Mouse (Mus musculus) olfactory bulb, adult 2 months (tissue): Measurements from ENCODE around the gene Prr18. TPM values are rescaled to one million over a fixed set of nuclear protein-coding genes. Genes with fewer than 3 reads are reported as not detected.
A peak's percentile ranks its signal among the peaks of the same experiment; 100 is the strongest.
"Not testable (repeated sequence)": the region's sequence is repeated elsewhere in the genome, so short reads cannot be mapped to it uniquely, and the experiment has no call there.

Experiments
- H3K27ac ChIP-seq: fragments of 200-500 bp; 2 replicates; pipeline ENCODE4 v1.5.1; 2012; ENCODE audit warnings: low read depth, low read length; ENCODE audit not compliant: insufficient read depth
- H3K4me1 ChIP-seq: fragments of 200-500 bp; 2 replicates; pipeline ENCODE4 v1.6.1; 2012; ENCODE audit warnings: low read length; ENCODE audit not compliant: control insufficient read depth, insufficient read depth
- H3K4me3 ChIP-seq: fragments of 200-500 bp; 2 replicates; pipeline ENCODE4 v1.5.1; 2012; ENCODE audit warnings: mild to moderate bottlenecking, low read depth, low read length, moderate library complexity; ENCODE audit not compliant: insufficient read depth
- CTCF ChIP-seq: fragments of 200-500 bp; IDR thresholded peaks from 2 replicates; pipeline ENCODE4 v1.5.1; 2012; ENCODE audit warnings: low read depth, mild to moderate bottlenecking, low read length, moderate library complexity; ENCODE audit not compliant: insufficient read depth
- POLR2A ChIP-seq: fragments of 200-500 bp; IDR thresholded peaks from 2 replicates; pipeline ENCODE4 v1.6.1; 2012; ENCODE audit warnings: mild to moderate bottlenecking, low read depth, low read length, moderate library complexity; ENCODE audit not compliant: insufficient read depth
- WGBS: fragments of 180-500 bp; shearing (Covaris S2); methylation state at CpG from one replicate; pipeline ENCODE4 v1.1.7; 2018; 5-methylcytosine and 5-hydroxymethylcytosine counted together
- polyA plus RNA-seq: library from polyadenylated mRNA; stranded (reverse); fragments of >200 nt; gene quantifications from 2 replicates; pipeline ENCODE4 v1.2.4, GENCODE M21; 2012; ENCODE audit warnings: low replicate concordance; ENCODE audit not compliant: missing spikeins, insufficient read depth, insufficient read length

Gene Prr18
- polyA plus RNA-seq, 1 experiment: not detected

DNA sequence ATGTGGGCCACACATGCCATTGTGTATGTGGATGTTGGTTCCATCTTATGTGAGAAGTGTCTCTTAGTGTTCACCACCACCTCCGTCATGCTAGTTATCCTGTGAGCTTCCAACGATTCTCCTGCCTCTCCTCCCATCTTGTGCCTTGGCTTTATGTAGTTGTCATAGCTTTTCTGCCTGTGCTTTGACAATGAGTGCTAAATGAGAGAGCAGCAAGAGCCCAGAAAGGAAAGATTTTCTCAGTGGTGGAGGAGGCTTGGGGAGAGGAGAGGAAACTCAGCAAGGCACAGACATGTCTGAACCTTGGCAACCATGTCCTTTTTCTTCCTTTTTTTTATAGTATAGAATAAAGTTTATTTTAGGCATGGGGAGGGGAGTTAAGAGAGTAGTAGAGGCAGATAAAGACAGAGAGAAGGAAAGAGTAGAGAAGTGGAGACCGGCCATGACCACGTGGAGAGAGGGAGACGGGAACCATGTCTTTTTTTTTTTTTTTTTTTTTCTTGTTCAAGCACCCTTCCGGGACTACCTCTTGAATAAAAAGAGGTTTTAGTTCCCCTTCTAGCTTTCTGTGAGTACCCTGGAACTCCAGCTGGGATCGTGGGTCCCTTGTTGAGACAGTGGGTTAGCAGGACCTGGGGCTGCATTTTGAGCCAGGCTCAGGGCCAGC is 34.4 kb upstream of the Prr18 start:
- TF ChIP-seq POLR2A (no peak), CTCF (no peak)
- 68% methylated on average over 7 of the region's 7 CpGs for WGBS
- H3K4me1 ChIP-seq: 0 out of 2 replicates have a peak, but pooled peaks cover 5% of the 10 kb centered on the region
- no peak overlapping the region for H3K27ac ChIP-seq
- H3K4me3 ChIP-seq: no peak overlapping the region

DNA sequence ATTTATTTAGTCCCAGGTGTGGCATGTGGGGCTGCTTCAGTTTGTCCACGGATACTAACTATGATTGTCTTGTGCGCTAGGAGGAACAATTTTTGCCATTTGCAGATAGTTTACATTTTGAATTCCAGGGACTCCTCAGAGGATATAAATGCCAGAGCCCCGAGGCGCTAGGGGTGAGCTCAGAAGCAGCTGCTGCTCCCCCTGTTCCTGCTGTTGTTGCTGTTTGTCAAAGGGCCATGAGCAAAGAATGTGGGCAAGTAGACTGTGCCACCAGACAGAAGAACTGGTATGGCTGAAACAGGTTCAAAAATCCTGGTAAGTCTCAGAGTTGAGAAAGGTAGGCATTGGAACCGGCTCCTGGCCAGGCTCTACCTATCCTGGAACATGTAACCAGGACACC is 33.6 kb upstream of the Prr18 start:
- WGBS: 78% methylated on average over 5 of the region's 5 CpGs
- TF ChIP-seq POLR2A (no peak), CTCF (no peak)
- Histone ChIP-seq H3K27ac (no peak overlapping the region), H3K4me1 (peaks cover 7% of the 10 kb centered on the region; the same call in 1 of the 2 replicates), H3K4me3 (no peak overlapping the region)

DNA sequence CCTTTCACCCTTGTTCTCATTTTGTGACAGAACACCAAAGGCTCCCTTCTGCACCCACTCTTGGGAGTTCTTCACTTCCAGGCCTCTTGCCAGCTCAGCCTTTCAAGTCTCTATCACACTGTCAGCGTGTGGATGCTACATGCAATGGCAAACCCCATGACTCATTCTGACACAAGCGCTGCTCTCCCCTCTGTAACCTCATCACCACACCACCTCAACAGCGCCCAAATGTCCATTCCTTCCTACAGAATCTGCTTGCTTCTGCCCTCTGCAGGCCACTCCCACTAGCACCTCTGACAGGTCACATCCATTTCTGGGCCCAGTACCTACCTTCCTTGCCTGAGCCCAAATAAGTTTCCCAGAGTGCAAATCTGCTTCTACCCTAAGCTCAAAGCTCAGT is 31.5 kb upstream of the Prr18 start:
- Histone ChIP-seq H3K4me1 (peaks cover 7% of the 10 kb centered on the region; the same call in 1 of the 2 replicates), H3K27ac (no peak overlapping the region), H3K4me3 (no peak overlapping the region)
- TF ChIP-seq CTCF (no peak), POLR2A (no peak)
- WGBS: 43% methylated on average over 3 of the region's 3 CpGs

DNA sequence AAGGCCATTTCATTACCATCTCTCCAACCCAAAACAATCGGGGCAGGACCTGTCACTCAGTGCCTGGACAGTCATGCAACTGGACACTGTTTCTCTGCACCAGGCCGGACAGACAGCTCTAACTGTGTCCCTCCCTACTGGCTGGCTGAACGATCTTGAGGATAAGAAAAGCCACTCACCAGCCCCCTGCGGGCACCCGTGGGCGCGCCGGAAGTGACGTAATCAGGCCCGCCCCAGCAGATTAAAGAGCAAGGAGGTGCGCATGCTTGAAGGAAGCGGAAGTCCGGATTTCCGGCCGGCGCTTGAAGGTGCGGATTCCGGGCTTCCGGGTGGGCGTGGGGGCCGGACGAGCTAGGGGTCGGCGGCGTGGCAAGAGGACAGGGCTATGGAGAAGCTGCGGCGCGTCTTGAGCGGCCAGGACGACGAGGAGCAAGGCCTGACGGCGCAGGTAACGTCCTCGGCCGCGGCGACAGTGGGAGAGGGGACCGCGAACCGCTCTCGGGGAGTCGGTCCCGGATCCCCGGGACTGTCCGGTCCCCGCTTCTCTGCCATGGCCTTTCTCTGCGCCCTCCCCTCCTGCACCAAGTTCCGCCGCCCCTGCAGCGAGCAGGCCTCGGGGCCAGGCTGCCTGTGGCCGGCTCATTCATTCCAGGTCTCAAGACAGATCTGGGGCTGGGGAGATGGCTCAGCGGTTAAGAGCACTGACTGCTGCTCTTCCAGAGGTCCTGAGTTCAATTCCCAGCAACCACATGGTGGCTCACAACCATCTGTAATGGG is 26.2 kb upstream of the Prr18 start, which contains the start of gene Sft2d1:
Gene Sft2d1 (plus strand): TSS at position 265 of the 777 bp plus-strand sequence.
- Histone ChIP-seq H3K4me3 (peak within 1 kb of the TSS; percentile 99), H3K27ac (peak within 1 kb of the TSS; percentile 93), H3K4me1 (peaks cover 12% of the 10 kb centered on the region)
- TF ChIP-seq CTCF (no peak), POLR2A (peak; percentile 71; the same call in 1 of the 2 replicates)
- under 1% methylated on average over 54 of the region's 54 CpGs for WGBS

DNA sequence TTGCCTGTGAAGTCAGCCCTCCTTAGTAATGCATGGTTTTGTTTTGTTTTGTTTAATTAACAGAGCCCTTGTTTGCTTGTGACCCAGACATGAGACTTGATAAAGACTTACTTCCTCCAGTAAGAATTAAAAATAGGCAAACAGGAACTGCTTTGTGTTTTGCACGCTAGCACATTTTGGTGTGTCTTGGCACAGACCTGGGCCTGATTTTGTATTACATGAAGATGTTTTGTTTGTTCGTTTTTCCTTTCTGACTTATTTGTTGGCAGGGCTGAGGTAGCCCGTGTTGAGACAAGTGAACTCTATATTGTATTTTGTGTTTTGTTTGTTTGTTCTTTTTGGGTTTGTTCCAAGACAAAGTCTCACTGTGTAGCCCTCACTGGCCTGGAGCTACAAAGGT is 25.5 kb upstream of the Prr18 start:
- Histone ChIP-seq H3K4me3 (peak overlapping the region; percentile 99; the same call in 1 of the 2 replicates), H3K27ac (no peak overlapping the region), H3K4me1 (peaks cover 12% of the 10 kb centered on the region)
- WGBS: 17% methylated on average over 3 of the region's 3 CpGs
- TF ChIP-seq CTCF (no peak), POLR2A (no peak)

DNA sequence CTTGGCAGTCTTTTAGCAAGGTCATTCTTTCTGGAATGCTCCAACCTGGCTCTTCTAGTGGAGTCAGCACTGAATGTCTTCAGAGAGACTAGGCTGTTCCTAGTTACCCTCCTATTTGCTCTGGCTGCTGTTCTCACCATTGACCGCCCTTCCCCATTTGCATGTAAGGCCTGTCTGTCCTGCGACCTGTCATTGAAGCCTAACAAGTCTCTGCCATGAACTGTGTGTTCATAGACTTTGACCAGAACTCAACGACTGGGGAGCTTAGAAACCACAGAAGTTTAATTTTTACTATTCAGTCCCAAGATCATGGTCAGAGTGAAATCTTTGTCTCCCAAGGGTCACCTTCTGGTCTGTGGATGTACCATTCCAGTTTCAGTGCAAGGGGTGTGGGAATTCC is 23.3 kb upstream of the Prr18 start:
- 90% methylated on average over 3 of the region's 3 CpGs for WGBS
- no peak overlapping the region for H3K27ac ChIP-seq
- TF ChIP-seq CTCF (no peak), POLR2A (no peak)
- no peak overlapping the region for H3K4me3 ChIP-seq
- H3K4me1 ChIP-seq: peaks cover 10% of the 10 kb centered on the region

DNA sequence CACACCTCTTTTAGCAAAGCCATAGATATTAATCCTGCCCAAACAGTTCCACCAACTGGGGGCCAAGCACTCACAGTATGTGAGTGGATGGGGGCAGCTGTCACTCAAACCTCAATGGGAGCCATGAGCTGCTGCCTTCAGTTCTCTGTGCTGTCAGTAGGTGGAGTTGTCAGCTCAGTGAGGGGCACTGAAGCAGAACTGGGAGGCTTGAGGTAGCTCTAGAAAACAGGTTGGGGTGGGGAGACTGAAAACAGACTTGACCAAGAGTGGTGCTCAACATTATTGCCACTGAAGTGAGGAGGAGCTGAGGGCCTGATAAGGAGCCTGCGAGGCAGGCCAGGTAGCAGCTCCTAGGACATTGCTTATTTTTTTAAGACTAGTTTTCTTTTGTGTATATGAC is 21.0 kb upstream of the Prr18 start:
- no peak overlapping the region for H3K27ac ChIP-seq
- WGBS: 96% methylated on average over 1 of the region's 1 CpGs
- H3K4me1 ChIP-seq: peaks cover 13% of the 10 kb centered on the region
- TF ChIP-seq CTCF (no peak), POLR2A (no peak)
- H3K4me3 ChIP-seq: no peak overlapping the region

DNA sequence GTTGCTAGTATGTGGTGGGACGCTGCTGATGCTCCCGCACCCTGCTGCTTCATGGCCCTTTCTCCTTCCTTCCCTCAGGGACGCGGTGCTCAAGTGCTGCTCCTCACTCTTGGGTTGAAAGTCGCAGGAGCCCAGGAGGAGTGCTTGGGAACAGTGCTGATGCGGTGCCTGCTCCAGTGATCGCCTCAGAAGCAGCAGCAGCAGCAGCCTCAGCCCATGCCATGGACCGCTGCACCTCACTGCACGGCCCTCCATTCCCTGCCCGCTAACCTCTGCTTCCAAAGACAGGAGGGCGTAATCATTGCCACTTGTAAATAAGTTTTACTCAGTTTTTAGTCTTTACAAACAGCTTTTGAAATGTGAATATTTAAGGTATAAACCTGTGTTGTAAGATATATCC is 10.4 kb upstream of the Prr18 start:
- 83% methylated on average over 10 of the region's 11 CpGs for WGBS
- not testable (repeated sequence) for H3K4me3 ChIP-seq, H3K27ac ChIP-seq, H3K4me1 ChIP-seq

DNA sequence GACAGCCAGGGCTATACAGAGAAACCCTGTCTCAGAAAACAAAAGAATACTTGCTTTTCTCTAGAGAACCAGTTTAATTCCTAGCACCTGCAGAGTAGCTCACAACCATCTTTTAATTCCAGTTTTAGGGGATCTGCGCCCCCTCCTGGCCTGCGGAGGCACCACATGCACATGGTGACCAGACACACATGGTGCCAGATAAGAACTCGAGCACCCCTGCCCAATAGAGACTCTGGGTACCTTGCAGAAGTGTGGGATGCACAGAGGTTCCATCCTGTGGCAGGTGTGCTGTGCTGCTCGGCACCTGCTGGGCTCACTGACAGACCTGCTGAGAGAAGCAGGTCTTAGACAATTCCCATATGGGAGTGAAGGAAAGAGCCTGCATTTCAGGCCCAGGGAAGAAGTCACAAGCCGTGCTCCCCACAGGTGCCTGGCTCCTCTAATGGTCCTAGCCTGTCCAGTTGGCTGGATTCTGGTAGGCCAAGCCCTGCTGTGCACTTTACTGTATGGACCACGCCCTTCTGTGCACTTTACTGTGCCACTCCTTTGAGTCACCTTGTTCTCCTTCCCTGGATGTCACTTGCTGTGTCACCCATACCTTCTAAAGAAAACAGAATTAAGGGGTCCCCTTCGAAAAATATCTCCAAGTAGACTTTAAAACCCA is 8.6 kb upstream of the Prr18 start:
- TF ChIP-seq POLR2A: no peak
- TF ChIP-seq CTCF: no peak
- WGBS: 74% methylated on average over 7 of the region's 7 CpGs
- Histone ChIP-seq H3K4me3 (no peak overlapping the region), H3K27ac (no peak overlapping the region), H3K4me1 (no peaks in the 10 kb centered on the region)
